Mouse (Mus musculus): ENCODE measurements at regions not wholly inside any gene's neighbourhood (a gene's known extent, or its start where the extent isn't known, plus 50 kb on each side); places are given as distances from the start of the nearest gene placed in this dataset.

GRCm38 (mm10) chr15:17289221-17289620 lies 560.7 kb downstream of the Cdh9 start:
- DNase-seq (ENCODE audit: low spot score in 2 of 2) = no peak

Data from urinary bladder, postnatal 36 days (tissue).